Mouse (Mus musculus): ENCODE results near the gene Crim1.

DNA sequence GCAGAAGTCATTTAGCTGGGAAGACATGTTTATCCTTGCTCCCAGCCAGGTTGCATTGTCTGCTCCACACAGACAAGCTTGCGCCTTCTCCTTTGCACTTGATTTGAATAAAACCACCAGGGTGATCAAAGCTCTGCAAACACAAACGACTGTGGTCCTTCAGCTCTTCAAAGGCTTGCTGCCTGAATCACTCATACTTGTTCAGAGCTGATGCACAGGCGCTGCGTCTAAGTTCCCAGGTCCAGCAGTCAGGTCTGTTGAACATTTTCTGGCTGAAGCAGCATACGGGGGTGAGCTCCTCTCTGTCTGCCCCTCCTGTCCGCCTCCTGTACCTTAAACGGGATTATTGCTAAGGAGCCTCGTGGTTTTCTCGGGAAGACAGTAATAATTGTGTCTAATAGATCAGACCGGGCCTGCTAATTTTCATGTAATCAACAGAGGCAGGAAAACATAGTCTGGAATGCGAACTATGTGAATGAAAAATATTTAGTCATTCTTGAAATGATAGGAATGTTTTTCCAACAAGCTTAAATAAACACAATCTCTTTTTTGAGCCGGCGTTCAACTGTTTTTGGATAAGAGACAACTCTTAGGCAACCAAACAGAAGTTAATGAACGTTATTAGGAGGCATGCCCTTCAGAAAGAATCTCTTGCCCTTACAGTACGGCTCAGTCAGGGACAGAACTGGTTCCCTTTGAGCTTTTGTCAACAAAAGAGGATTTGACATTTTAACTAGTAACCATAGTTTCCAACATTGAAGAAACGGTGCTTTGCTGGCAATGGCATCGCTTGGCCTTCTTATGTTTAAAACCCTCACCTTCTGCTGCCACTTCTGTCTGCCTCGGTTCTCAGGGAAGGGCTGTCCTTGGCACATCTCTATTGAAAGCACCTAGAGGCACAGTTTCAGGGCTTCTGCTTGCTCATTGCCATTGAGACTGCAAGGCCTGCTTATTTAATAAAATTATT is 122.6 kb downstream of the Crim1 start:
- TF ChIP-seq GATA1 (IDR thresholded peaks at IDR 0.05; ENCODE audit: low read length) (no peak), TAL1 (IDR thresholded peaks at IDR 0.05; ENCODE audit: low read length) (no peak)

Measured in erythroblast, embryonic 14.5 days (primary cell).